Comparison of ENCODE assay signal across 17 mouse cellular contexts in the genomic region with DNA sequence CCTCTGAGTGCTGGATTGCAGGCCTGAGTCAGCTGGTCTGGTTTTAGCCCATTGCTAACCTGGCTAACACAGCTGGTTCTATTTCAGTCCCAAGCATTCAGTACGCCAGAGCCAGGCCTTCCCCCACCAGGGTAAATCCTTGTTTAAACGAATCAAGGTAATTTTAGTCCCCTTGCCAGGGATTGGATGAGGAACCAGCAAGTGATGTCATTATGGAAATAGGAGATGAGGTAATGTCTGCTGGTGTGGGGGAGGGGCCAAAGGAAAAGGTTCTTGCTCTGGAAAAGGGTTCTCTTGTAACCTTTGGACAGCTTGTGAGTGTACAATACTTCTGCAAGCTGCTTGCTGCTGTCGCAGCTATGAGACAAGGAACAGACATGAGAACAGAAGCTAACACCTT. TPM values are rescaled to one million over a fixed set of nuclear protein-coding genes. Genes with fewer than 3 reads are reported as not detected.
DNase-seq lines count a peak whose midpoint lies in the region; ATAC-seq and TF ChIP-seq lines count a peak whose summit lies in the region.
"Had no signal": no experiment of that assay in that cellular context is flagged by ENCODE, and none has a peak within 500 bp of the region (broad histone marks: within the 10 kb centered on the region; RNA-seq: fewer than 3 reads in every experiment).

No protein-coding gene starts in this region.

- 60% methylated on average over 3 of the region's 3 CpGs for WGBS in kidney, embryonic 14.5 days
- 52% methylated on average over 3 of the region's 3 CpGs for WGBS in kidney, postnatal 0 days

- no peak overlapping the region for H3K27ac ChIP-seq in kidney, embryonic 14.5 days (ENCODE audit: low read depth, low read length)
- no peak overlapping the region for H3K27ac ChIP-seq in kidney, postnatal 0 days
- H3K27ac ChIP-seq: limb, embryonic 13.5 days had no signal

- TF ChIP-seq CTCF in kidney, postnatal 0 days (IDR thresholded peaks at IDR 0.05; ENCODE audit: low read depth), result no peak

- H3K4me1 ChIP-seq in kidney, embryonic 14.5 days (ENCODE audit: control insufficient read depth, insufficient read depth, low read length), result peaks cover 15% of the 10 kb centered on the region
- H3K4me1 ChIP-seq in kidney, postnatal 0 days (replicated peaks; ENCODE audit: insufficient read depth, low read length), result 0 out of 2 replicates have a peak, but pooled peaks cover 7% of the 10 kb centered on the region

- DNase-seq in kidney, adult 18-20 months, result peak; percentile 62
- DNase-seq in 416B (ENCODE audit: low read depth) (peak; percentile 36), R1 (ENCODE audit: low read depth, low spot score) (peak; percentile 80)
- DNase-seq in kidney, postnatal 0 days (ENCODE audit: low spot score), result no peak
- no peak for DNase-seq in layer of hippocampus, adult 18-20 months (ENCODE audit: low spot score in 2 of 2)
- DNase-seq: adrenal gland, postnatal 10 days; cerebellum, adult 9-11 months; gastrocnemius, postnatal 25 days; right cerebral cortex, postnatal 4 days had no signal

- H3K9ac ChIP-seq in kidney, embryonic 14.5 days (ENCODE audit: low read depth, low read length), result no peak overlapping the region
- no peak overlapping the region for H3K9ac ChIP-seq in kidney, postnatal 0 days (ENCODE audit: low read depth, low read length)
- H3K9ac ChIP-seq: limb, embryonic 13.5 days had no signal

- H3K27me3 ChIP-seq in kidney, embryonic 14.5 days (ENCODE audit: control insufficient read depth, insufficient read depth, low read length), result no peaks in the 10 kb centered on the region
- no peaks in the 10 kb centered on the region for H3K27me3 ChIP-seq in kidney, postnatal 0 days (ENCODE audit: insufficient read depth, low read length)

- no peaks in the 10 kb centered on the region for H3K9me3 ChIP-seq in kidney, embryonic 14.5 days (ENCODE audit: control insufficient read depth, low read length)
- H3K9me3 ChIP-seq in kidney, postnatal 0 days (replicated peaks; ENCODE audit: low read length), result no peaks in the 10 kb centered on the region
- H3K9me3 ChIP-seq: limb, embryonic 13.5 days had no signal

- no peaks in the 10 kb centered on the region for H3K36me3 ChIP-seq in kidney, embryonic 14.5 days (ENCODE audit: control insufficient read depth, insufficient read depth, low read length)
- no peaks in the 10 kb centered on the region for H3K36me3 ChIP-seq in kidney, postnatal 0 days (ENCODE audit: insufficient read depth, low read length)
- H3K36me3 ChIP-seq: limb, embryonic 13.5 days had no signal

- H3K4me3 ChIP-seq in kidney, embryonic 14.5 days (ENCODE audit: low read length), result no peak overlapping the region
- no peak overlapping the region for H3K4me3 ChIP-seq in kidney, postnatal 0 days (replicated peaks; ENCODE audit: low read depth, low read length)
- H3K4me3 ChIP-seq: erythroblast, embryonic 14.5 days; limb, embryonic 13.5 days had no signal

- ATAC-seq in kidney, embryonic 14.5 days (ENCODE audit: low FRiP score, low TSS enrichment), result no peak
- 0 out of 2 replicates have a peak, but pooled peaks have one; percentile 26 for ATAC-seq in kidney, postnatal 0 days (replicated peaks; ENCODE audit: low FRiP score, low read depth)
- ATAC-seq in cerebellum, adult (ENCODE audit: insufficient number of reproducible peaks, low FRiP score, low TSS enrichment), result no peak
- ATAC-seq in erythroblast, adult 5-6 weeks (replicated peaks; ENCODE audit: low FRiP score, poor library complexity, severe bottlenecking), result no peak

- no peak overlapping the region for H3K4me2 ChIP-seq in kidney, embryonic 14.5 days (replicated peaks; ENCODE audit: low read depth, low read length)
- H3K4me2 ChIP-seq in kidney, postnatal 0 days (ENCODE audit: low read length), result no peak overlapping the region
- H3K4me2 ChIP-seq: limb, embryonic 13.5 days had no signal

RNA-seq across cellular contexts. Expression of a gene that starts 10.1 kb away (rescaled TPM):
- polyA plus RNA-seq in kidney, embryonic 14.5 days (2014; fragmentation: Nextera tagmentation; extraction: Ambion mirVana), result 0.13 and 0.31 TPM in 2 replicates
- polyA plus RNA-seq in kidney, postnatal 0 days (2015; fragmentation: Nextera tagmentation; extraction: Ambion mirVana), result 0.26 and 0.82 TPM in 2 replicates
- total RNA-seq in layer of hippocampus, adult 18-20 months (2021), result 1 to 10 TPM in 1 of 2 experiments, under 1 TPM in 1; 0.61 to 1.1 TPM
- not detected in 2 replicates for total RNA-seq in erythroblast, adult 5-6 weeks (2015; ENCODE audit: low replicate concordance)
- total RNA-seq in erythroblast, adult 5-6 weeks (2017; ENCODE audit: low replicate concordance), result not detected in 2 replicates
- polyA plus RNA-seq: erythroblast, embryonic 14.5 days had no signal

RNA-seq across cellular contexts. Expression of a gene that starts 15.2 kb away (rescaled TPM):
- polyA plus RNA-seq in kidney, embryonic 14.5 days (2014; fragmentation: Nextera tagmentation; extraction: Ambion mirVana), result 187 and 196 TPM in 2 replicates
- polyA plus RNA-seq in kidney, postnatal 0 days (2015; fragmentation: Nextera tagmentation; extraction: Ambion mirVana), result 170 and 178 TPM in 2 replicates
- total RNA-seq in layer of hippocampus, adult 18-20 months (2021), result 10 to 100 TPM; 48.9 to 55.6 TPM
- total RNA-seq in erythroblast, adult 5-6 weeks (2015; ENCODE audit: low replicate concordance), result 73.8 and 96.1 TPM in 2 replicates
- 36.4 and 46.4 TPM in 2 replicates for total RNA-seq in erythroblast, adult 5-6 weeks (2017; ENCODE audit: low replicate concordance)

RNA-seq across cellular contexts. Expression of a gene that starts 29.5 kb away (rescaled TPM):
- polyA plus RNA-seq in kidney, embryonic 14.5 days (2014; fragmentation: Nextera tagmentation; extraction: Ambion mirVana), result 27.3 and 31.7 TPM in 2 replicates
- polyA plus RNA-seq in kidney, postnatal 0 days (2015; fragmentation: Nextera tagmentation; extraction: Ambion mirVana), result 11.4 and 11.5 TPM in 2 replicates
- under 1 TPM in 1 of 2 experiments, not detected in 1; 0.72 TPM for total RNA-seq in layer of hippocampus, adult 18-20 months (2021)
- total RNA-seq in erythroblast, adult 5-6 weeks (2015; ENCODE audit: low replicate concordance), result 11.9 and 21.7 TPM in 2 replicates
- 20.4 and 28.1 TPM in 2 replicates for total RNA-seq in erythroblast, adult 5-6 weeks (2017; ENCODE audit: low replicate concordance)

RNA-seq across cellular contexts. Expression of a gene that starts 42.8 kb away (rescaled TPM):
- polyA plus RNA-seq in kidney, embryonic 14.5 days (2014; fragmentation: Nextera tagmentation; extraction: Ambion mirVana), result 0.43 and 1.3 TPM in 2 replicates
- 1.3 TPM in 2 replicates for polyA plus RNA-seq in kidney, postnatal 0 days (2015; fragmentation: Nextera tagmentation; extraction: Ambion mirVana)
- total RNA-seq in layer of hippocampus, adult 18-20 months (2021), result not detected
- total RNA-seq in erythroblast, adult 5-6 weeks (2015; ENCODE audit: low replicate concordance), result not detected in 2 replicates
- total RNA-seq in erythroblast, adult 5-6 weeks (2017; ENCODE audit: low replicate concordance), result not detected in 2 replicates
- total RNA-seq: gastrocnemius, postnatal 25 days; heart, postnatal 14 days; megakaryocyte progenitor cell, adult 5-6 weeks had no signal
- polyA plus RNA-seq: erythroblast, embryonic 14.5 days; large intestine, adult 2 months; limb, embryonic 13.5 days had no signal

RNA-seq across cellular contexts. Expression of a gene that starts 48.1 kb away (rescaled TPM):
- 5.4 and 7.1 TPM in 2 replicates for polyA plus RNA-seq in kidney, embryonic 14.5 days (2014; fragmentation: Nextera tagmentation; extraction: Ambion mirVana)
- polyA plus RNA-seq in kidney, postnatal 0 days (2015; fragmentation: Nextera tagmentation; extraction: Ambion mirVana), result 8.8 TPM in 2 replicates
- total RNA-seq in layer of hippocampus, adult 18-20 months (2021), result under 1 TPM; 0.20 to 0.27 TPM
- total RNA-seq in erythroblast, adult 5-6 weeks (2015; ENCODE audit: low replicate concordance), result not detected in 2 replicates
- total RNA-seq in erythroblast, adult 5-6 weeks (2017; ENCODE audit: low replicate concordance), result not detected in 2 replicates
- total RNA-seq: megakaryocyte progenitor cell, adult 5-6 weeks had no signal

Comparison
In these comparisons a context has a peak if more than half of its experiments do, and no peak if none do; other contexts are left out.
1. DNase-seq: peak in kidney, adult 18-20 months (single experiment), 416B (single experiment) and R1 (single experiment); none in kidney, postnatal 0 days (single experiment) and layer of hippocampus, adult 18-20 months (0 of 2).
2. RNA of a gene that starts 29.5 kb away (total RNA-seq): 11.9 to 28.1 TPM in erythroblast, adult 5-6 weeks; 0.72 TPM in layer of hippocampus, adult 18-20 months; every median in the first group is over 4 times any median in the second.